Mouse (Mus musculus) heart, adult 11 months (tissue): ENCODE measurements around the gene Zic5.

Source experiments
- DNase-seq: peaks from one replicate; pipeline ENCODE4 v3.0.0; 2022

Gene Zic5

GRCm38 (mm10) chr14:122427204-122427560, 38.3 kb downstream of the Zic5 start:
- DNase-seq, result no peak

GRCm38 (mm10) chr14:122426529-122427203, 38.8 kb downstream of the Zic5 start:
- no peak for DNase-seq

GRCm38 (mm10) chr14:122424441-122424840, 41.0 kb downstream of the Zic5 start:
- no peak for DNase-seq

- no peak for DNase-seq
These were observed 49.2 kb downstream of the Zic5 start for GRCm38 (mm10) chr14:122416166-122416771.

GRCm38 (mm10) chr14:122414786-122415185, 50.7 kb downstream of the Zic5 start:
- no peak for DNase-seq

GRCm38 (mm10) chr14:122413542-122413928, 51.9 kb downstream of the Zic5 start:
- peak; percentile 29 for DNase-seq

- DNase-seq, result no peak
These were observed 52.5 kb downstream of the Zic5 start for GRCm38 (mm10) chr14:122412841-122413541.
